Mouse (Mus musculus): ENCODE measurements around the gene Elf2.
A peak's percentile ranks its signal among the peaks of the same experiment; 100 is the strongest.
"Not testable (repeated sequence)": the region's sequence is repeated elsewhere in the genome, so short reads cannot be mapped to it uniquely, and the experiment has no call there.

The Elf2 gene

DNA sequence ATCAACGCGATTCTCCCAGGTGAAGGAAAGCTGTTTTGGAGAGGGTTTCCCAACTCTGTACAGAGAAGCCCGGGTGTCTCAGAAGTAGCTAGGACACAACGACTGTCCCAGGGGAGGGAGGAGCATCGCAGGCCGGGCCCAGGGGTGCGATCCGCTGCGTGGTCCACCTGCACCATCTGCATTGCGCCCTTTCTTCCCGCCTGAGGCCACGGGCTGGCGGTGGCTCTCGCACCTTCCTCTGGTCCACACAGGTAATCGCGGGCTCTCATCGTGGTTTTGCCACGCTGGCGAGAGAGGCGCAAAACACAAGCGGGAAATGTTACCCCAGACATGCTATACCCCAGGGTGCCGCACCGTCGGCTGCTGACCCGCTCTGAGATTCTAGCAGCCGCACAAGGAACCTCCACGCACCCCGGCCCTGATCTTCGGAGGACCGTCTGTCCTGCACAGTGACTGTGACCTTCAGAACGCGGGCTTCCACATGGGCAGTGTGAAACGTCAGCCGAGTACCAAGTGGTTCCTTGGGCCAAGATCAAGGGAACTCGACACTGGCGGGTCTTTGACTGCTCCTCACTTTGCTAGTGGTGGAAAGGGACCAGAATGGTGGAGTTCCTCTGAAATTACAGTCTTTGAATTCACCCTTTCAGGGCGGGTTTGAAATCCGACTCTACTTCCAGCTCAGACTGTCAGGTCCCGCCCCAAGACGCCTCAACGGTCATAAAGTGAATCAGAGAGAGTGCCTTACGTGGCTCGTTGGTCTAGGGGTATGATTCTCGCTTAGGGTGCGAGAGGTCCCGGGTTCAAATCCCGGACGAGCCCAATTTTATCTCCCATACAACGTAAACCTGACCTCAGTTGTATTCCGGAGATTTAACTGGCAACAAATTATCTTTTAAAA lies 18.4 kb upstream of the Elf2 start:
- DNase-seq, result peak; percentile 30

DNA sequence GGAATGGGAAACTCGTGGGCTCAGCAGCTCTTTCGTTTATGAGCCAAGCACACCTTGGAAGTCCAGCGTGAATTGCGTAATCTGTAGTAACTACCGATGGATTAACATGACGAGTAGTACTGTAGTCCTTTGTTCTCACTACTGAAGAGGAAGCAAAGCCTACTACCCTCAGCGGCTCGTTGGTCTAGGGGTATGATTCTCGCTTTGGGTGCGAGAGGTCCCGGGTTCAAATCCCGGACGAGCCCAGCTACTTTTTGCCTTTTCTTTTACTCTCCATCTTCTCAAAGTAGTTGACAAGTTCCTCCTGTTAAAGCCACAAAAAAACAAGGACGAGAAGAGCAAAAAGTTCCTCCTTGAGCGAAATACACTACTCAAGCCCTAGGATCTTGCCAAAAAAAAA lies 17.7 kb upstream of the Elf2 start:
- peak; percentile 36 for DNase-seq

DNA sequence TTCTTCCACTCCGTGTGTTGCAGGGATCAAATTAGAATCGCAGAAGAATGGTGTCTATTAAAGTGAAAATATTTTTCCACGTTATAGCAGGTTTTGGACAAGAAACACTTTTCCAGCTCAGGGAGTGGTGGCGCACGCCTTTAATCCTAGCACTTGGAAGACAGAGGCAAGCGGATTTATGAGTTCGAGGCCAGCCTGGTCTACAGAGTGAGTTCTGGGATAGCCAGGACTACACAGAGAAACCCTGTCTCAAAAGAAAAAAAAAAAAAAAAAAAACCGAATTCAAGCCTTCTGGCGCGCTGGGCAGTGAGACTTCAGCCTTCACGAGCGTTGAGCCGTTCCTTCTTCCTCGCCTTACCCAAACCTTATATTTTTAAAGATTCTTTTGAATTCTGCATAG lies 17.2 kb upstream of the Elf2 start:
- no peak for DNase-seq

DNA sequence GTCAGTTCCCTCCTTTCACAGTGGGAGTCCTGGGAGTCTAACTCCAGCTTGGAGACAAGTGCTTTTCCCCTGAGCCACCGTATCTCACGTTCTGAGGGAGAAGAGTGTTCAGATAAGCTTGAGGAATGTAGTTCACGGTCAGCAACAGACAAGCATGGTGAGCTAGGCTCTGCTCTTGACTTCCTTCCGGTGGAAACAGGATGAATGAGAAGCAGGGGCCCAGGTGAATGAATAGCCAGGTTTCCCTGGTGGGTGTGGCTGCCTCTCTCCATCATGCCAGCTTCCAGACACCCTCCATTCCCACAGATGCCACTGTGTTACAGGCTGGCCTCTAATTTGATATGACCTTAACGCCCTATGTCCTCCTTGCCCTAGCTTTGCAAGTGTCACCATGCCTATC lies 16.6 kb upstream of the Elf2 start:
- DNase-seq, result no peak

DNA sequence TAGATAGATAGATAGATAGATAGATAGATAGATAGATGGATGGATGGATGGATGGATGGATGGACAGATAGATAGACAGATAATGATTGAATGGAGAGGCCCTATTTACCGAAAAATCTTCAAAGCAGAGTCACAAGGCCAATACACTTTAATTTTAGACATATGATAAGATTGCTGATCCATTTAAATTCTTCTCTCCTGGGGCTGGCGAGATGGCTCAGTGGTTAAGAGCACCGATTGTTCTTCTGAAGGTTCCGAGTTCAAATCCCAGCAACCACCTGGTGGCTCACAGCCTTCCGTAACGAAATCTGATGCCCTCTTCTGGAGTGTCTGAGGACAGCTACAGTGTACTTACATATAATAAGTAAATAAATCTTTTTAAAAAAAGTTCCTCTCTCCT lies 14.5 kb upstream of the Elf2 start:
- not testable (repeated sequence) for DNase-seq

DNA sequence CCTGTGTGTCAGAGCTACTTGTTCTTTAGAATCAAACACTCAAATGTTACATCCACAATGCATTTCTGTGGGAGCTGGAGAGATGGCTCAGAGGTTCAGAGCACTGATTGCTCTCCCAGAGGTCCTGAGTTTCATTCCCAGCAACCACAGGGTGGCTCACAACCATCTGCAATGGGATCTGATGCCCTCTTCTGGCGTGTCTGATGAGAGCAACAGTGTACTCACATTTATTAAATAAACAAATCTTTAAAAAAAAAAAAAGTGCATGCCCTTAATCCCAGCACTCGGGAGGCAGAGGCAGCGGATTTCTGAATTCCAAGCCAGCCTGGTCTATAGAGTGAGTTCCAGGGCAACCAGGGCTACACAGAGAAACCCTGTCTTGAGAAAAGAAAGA lies 13.6 kb upstream of the Elf2 start:
- no peak for DNase-seq

DNA sequence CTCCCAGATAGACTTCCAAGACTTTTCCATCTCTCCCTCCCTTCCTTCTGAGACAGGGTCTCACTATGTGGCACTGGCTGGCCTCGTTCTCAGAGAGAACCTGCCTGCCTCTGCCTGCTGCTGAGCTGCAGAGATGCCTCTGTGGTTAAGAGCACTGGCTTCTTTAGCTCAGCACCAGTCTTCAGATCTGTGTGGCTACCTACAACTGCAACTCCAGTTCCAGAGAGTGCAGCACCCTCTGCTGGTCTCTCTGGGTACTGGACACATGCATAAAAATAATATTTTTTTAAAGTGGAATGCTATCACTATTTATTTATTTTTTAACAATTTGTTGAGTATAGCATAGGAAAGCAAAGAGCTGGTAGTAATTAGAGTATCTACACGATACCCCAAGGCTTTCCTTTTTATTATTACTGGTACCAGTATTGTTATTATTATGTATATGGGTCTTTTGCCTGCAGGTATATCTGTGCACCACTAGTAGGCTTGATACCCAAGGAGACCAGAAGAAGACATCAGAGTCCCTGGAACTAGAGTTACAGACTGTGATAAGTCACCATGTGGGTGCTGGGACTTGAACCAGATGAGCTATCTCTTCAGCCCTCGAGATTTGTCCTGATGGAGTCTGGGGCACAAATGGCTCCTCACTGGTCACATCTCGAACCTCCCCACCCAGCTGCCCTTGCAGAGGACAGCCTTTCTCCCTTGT lies 13.0 kb upstream of the Elf2 start:
- no peak for DNase-seq

DNA sequence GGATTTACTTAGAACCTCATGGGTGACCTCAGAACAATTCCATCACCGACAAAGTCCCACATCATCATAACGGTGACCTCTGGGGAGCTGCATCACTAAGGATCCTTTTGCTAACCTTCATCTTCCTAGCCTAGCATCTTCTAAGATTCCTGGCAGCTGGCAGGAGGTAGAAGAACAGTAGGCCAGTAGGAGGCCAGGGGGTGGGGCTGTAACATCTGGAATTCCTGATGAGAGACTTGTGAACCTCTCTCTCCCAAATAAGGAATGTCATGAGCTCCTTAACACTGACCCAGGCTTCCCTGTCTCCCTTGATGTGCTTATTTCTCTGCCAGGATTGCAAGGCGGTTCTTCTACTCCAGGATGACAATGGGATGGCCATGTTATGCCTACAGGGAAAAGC lies 10.3 kb upstream of the Elf2 start:
- no peak for DNase-seq

DNA sequence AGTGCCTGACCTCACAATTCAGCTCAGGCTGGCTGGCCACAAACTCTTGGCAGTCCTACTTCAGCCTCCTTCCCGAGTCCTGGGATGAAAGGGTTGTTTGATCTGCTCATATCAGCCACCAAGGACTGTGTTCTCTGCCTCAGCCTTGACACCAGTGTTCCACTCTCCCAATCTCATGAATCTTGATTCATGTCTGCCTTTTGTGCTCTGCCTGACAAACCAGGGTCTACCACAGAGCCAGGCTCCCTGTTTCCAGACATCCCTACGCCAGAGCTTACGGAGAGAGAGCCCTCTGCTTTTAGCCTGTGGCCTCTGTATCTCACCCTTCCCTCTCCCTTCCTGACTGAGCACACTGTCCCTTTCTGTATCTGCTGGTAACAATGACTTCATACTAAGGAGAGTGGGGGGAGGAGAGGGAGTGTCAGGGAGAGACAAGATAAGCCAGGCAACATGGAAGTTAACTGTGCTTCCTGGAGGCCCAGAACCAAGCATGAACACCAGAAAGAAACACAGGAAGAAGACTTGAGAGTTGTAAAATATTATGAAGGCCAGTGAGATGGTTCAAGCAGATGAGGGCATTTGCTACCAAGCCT lies 8.3 kb upstream of the Elf2 start:
- DNase-seq, result no peak

DNA sequence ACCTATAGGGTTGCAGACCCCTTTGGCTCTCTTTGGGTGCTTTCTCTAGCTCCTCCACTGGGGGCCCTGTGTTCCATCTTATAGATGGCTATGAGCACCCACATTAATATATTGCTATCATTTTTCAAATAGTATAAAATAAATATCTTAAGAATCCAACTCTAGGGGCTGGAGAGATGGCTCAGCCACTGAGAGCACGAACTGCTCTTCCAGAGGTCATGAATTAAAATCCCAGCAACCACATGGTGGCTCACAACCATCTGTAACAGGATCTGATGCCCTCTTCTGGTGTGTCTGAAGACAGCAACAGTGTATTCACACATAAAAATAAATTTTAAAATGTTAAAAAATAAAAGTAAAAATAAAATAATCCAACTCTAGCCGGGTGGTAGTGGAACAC lies 4.6 kb upstream of the Elf2 start:
- DNase-seq, result not testable (repeated sequence)

DNA sequence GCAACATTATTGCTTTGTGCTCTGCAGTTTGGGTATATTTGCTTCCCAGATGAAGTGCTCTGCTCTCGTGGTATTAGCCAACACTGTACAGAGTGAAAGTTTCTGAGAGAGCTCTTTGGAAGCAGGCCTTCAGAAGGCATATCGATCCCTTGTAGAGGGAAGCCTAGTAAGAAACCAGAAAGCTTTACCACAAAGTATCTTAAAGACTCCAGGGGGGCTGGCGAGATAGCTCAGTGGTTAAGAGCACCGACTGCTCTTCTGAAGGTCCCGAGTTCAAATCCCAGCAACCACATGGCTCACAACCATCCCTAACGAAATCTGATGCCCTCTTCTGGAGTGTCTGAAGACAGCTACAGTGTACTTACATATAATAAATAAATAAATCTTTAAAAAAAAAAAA lies 3.7 kb upstream of the Elf2 start:
- DNase-seq, result not testable (repeated sequence)

DNA sequence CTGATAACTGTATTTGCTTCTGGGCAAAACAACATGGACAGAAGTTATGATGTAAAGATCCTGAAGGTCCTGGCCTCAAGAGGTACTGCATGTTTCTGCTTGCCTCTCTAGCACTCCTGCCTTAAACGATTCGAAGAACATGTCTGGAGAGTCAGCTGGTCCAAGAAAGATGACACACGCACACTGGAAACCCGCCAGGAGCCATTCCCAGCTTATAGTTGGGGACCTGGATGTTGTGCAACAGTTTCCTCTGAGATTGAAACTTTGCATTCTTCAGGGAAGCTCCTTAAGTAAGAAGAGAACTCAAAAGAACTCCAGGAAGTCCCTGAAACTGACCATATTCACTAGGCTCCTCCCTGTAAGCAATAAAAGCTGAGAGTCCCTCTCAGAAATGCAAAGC lies 2.8 kb upstream of the Elf2 start:
- no peak for DNase-seq

DNA sequence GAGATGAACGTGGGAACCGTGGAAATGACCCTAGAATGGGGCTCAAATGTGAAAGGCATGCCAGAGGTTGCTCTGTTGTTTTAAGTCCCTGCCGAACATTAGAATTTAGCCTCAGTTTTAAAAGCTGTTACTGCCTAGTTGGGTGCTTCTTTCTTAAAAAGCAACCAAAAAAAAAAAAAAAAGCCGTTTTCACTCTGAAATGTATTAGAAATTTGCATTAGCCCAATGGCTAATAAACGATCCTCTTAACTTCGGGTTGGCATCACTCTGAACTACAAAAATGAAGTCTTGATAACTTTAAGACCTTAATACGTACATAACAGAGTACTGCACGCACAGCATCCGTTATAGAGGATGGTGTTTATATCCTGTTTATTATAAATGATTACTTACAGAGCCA lies 1.7 kb upstream of the Elf2 start:
- DNase-seq, result no peak

DNA sequence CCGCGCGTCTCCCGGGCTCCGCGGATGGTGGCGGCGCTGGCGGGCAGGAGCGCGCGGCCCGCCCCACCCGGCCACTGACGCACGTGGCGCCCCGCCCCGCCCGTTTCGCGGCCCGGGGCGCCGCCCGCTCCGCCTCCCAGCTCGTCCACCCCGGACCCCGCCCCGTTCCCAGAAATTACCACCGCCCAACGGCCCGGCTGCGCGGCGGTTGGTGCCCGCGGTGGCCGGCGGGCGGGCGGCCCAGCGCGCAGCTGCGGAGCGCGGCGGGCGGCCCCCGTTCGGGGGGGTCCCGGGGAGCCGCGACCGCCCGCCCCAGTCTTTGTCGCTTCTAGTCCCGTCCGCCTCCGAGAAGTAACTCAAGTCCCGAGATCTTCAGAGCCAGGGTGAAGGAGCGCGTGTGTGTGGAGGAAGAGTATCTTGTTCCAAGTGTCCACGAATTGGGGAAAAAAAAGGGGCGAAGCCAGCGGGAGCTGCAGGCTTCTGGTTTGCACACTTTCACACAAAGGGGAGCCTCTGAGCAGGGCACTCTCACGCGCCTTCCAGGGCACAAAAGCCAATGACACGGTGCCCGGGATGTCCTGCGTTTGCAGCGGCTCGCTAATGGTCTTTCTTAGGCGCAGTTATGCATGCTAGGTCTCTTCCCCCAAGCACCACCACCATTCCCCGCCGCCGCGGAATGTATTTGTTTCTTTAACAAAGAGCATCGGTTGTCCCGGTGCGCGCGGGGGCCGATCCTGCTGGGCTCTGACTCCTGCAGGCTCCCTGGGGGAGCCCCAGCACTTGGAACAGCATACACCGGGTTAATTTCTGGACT lies 1.0 kb upstream of the Elf2 start:
- DNase-seq, result peak; percentile 85

DNA sequence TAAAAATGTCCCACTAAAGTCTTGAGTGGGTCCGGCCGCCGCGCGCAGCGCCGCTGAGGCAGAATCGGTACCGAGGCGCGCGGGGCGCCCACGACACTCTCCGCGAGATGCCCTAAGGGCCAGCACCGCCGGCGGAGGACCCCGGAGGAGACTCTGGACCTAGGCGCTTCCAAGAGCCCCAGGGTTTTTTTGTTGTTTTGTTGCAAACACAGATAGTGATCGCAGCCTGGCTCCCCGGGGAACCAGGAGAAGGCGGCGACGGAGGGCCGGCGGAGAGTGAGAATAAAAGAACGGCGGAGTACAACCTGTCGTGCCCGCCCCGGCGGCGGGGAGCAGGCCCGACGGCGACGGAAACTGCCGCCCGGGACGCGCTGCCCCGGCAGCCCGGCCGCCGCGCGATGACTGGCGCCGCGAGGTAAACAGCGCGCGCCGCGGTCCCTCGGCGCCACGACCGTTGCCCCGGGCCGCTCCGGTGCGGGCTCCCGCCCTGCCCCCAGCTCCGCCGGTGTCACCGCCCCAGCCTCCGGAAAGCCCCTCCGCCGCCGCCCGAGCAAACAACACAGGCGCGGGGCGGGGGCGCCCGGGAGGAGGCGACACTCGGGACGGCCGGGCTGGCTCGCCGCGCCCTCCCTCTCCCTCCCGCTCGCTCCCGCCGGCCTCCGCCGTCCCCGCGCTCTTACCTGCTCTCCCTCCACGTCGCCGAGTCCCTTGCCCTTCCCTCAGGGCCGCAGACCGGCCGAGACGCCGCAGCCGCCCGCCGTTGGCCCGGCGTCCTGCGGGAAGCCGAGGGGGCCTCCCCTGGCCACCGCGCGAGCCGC lies 520 bp downstream of the Elf2 start:
- no peak for DNase-seq

DNA sequence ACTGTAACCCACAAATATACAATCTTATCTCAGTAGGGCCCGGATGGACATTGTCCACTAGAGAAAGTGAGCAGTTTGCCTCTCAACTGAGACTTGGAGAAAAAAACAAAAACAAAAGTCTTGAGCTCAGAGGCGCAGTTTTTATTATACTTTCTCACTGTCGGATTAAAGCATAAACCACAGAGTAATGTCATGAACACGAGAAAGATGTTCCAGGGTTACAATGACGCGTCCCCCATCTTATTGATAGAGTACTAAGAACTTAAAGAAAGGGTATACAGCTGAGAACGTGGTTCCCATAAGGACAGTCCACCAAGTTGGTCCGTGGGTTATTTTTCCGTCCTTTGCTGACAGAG lies 1.1 kb downstream of the Elf2 start:
- no peak for DNase-seq

DNA sequence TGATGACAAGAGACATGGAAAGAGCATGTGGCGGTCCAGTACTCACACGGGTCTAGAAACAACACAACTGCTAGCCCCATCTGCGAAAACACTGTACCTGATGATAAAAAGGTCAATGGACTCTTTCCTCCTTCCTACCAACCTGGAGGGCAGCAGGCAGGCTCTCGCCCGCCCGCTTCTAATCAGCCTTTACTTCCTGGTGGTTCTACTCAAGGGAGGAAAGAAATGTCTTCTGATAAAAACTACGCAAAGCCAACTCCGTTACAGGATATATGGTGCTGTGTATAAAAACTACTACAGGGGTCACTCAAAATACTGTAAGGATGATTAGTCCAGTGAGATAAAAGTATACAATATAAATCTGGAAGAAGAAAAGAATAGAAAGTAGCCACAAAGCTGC lies 5.1 kb downstream of the Elf2 start:
- no peak for DNase-seq

DNA sequence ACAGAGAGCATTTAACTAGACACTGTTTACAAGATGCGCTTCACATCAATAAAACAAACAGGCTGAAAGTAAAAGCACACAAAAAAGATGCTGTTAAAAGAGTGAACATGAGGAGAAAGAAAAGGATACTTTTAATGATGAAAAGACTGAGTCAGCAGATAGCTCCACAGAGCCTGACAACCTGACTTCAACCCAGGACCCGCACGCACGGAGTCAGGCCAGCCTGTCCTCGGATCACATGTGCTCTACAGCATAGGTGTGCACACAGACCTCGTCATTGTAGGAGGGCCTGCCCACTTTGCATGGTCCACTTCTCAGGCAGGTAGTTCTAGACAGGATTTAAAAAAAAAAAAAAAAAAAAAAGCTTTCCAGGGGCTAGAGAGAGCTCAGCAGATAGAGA lies 6.5 kb downstream of the Elf2 start:
- no peak for DNase-seq

DNA sequence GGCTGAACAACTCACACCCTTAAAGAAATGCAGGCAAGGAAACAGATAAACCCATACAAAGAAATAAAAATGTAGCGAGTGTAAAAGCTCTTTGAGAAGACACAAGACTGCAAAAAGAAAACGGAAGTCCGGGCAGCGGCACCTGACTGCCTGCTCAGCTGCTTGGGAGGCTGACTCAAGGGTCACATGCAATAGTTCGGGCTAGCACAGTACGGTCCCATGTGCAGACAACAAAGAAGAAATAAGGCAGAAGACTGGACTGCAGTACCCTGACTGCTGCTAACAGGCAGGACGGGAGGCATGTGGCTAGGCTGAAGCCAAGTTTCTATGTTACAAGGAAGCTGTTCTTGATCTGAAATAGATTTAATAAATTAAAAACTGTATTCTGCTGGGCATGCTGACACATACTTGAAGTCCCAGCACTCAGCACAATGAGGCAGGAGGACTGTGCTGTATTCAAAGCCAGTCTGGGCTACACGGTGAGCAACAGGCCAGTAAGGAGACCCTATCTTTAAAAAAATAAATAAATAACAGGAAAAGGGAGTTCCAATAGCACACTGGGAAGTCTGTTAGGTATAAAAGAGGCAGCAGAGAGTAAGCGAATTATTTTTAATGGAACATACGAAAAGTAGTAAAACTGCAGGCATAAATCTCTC lies 7.1 kb downstream of the Elf2 start:
- no peak for DNase-seq

DNA sequence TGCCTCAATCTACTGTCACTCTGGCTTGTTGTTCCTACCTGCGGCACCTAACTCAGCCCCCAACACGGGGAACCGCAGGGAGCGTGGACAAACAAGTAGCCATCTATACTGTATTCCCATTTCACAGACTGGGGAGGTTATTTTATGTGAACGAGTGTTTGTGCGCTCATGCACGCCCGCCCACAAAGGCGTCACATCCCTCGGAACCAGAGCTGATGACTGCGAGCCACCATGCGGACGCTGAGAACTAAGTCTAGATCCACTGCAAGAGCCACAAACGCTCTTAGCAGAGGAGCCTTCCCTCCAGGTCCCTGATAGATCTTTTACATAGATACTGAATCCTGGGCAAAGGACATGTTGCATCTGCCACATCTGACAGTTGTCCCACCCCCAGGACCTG lies 10.4 kb downstream of the Elf2 start:
- DNase-seq, result no peak

DNA sequence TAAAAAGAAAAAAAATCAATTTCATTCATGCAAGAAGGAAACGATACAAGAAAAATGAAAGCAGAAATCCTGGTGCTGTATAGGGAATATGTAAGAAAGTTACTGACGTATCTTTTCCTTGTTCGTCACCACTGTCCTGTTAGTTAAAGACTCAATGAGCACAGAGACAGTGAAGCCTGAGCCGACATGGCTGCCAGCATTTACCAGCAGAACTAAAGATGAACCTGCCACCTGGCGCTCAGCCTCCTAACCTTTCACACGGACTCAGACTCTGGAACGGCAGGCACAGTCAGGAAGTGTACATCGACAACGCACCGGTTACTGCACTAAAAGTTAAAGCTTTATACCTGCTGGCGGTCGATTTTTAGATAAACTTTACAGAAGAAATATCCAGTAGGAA lies 11.9 kb downstream of the Elf2 start:
- no peak for DNase-seq

DNA sequence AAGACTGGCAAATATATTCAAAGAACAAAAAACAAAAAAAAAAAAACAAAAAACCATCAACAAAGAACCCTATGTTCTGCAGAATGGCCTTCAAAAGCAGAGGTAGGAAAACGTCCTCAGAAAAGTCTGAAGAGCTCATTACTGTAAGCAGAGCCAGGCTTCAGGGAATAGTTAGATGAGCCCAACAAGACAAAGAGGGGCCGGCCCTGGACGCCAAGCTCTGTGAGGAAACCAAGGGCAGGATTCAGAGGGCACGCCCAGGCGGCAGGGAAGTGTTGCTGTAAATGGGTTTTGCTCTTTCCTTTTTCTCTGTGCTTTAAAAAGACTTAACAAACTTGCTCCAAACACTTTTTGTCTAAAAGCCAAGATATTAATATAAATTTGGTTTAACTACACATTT lies 12.6 kb downstream of the Elf2 start:
- DNase-seq, result no peak

Data from cerebellum, adult 11 months (tissue).